Mouse (Mus musculus) spleen, adult 12 weeks (tissue): ENCODE data around the gene Cacna2d3.

Experiments
- DNase-seq: peaks from one replicate; pipeline ENCODE4 v3.0.0; 2022; ENCODE audit warnings: low spot score

The Cacna2d3 gene

GRCm38 (mm10) chr14:29159803-29160202 is 561.9 kb downstream of the Cacna2d3 start:
- DNase-seq: no peak

- no peak for DNase-seq
Observed at GRCm38 (mm10) chr14:29157096-29157495, 564.6 kb downstream of the Cacna2d3 start.

- no peak for DNase-seq
Observed at GRCm38 (mm10) chr14:29144184-29144583, 577.5 kb downstream of the Cacna2d3 start.

GRCm38 (mm10) chr14:29137614-29138013 is 584.0 kb downstream of the Cacna2d3 start:
- no peak for DNase-seq

- no peak for DNase-seq
Observed at GRCm38 (mm10) chr14:29137006-29137579, 584.6 kb downstream of the Cacna2d3 start.

GRCm38 (mm10) chr14:29134901-29135300 is 586.8 kb downstream of the Cacna2d3 start:
- no peak for DNase-seq

- DNase-seq: no peak
Observed at GRCm38 (mm10) chr14:29130511-29130910, 591.2 kb downstream of the Cacna2d3 start.

GRCm38 (mm10) chr14:29123886-29124285 is 597.8 kb downstream of the Cacna2d3 start:
- no peak for DNase-seq

GRCm38 (mm10) chr14:29122749-29123148 is 598.9 kb downstream of the Cacna2d3 start:
- DNase-seq: no peak

- no peak for DNase-seq
Observed at GRCm38 (mm10) chr14:29113852-29114450, 607.7 kb downstream of the Cacna2d3 start.

GRCm38 (mm10) chr14:29111666-29112065 is 610.0 kb downstream of the Cacna2d3 start:
- no peak for DNase-seq

GRCm38 (mm10) chr14:29110351-29111091 is 611.1 kb downstream of the Cacna2d3 start:
- DNase-seq: no peak

- no peak for DNase-seq
Observed at GRCm38 (mm10) chr14:29107464-29107863, 614.2 kb downstream of the Cacna2d3 start.

- DNase-seq: no peak
Observed at GRCm38 (mm10) chr14:29097776-29098175, 623.9 kb downstream of the Cacna2d3 start.

GRCm38 (mm10) chr14:29095431-29095830 is 626.2 kb downstream of the Cacna2d3 start:
- DNase-seq: no peak

- no peak for DNase-seq
Observed at GRCm38 (mm10) chr14:29090074-29090473, 631.6 kb downstream of the Cacna2d3 start.

GRCm38 (mm10) chr14:29086528-29086927 is 635.1 kb downstream of the Cacna2d3 start:
- no peak for DNase-seq

GRCm38 (mm10) chr14:29085493-29086159 is 636.0 kb downstream of the Cacna2d3 start:
- DNase-seq: no peak

- no peak for DNase-seq
Observed at GRCm38 (mm10) chr14:29082171-29082570, 639.5 kb downstream of the Cacna2d3 start.

GRCm38 (mm10) chr14:29080630-29081029 is 641.0 kb downstream of the Cacna2d3 start:
- DNase-seq: no peak

- DNase-seq: no peak
Observed at GRCm38 (mm10) chr14:29080228-29080627, 641.4 kb downstream of the Cacna2d3 start.

GRCm38 (mm10) chr14:29077418-29077817 is 644.2 kb downstream of the Cacna2d3 start:
- DNase-seq: no peak

- no peak for DNase-seq
Observed at GRCm38 (mm10) chr14:29073747-29074146, 647.9 kb downstream of the Cacna2d3 start.
